Mouse (Mus musculus) testis, postnatal 10 days (tissue): ENCODE data around the gene Dlgap1.

Experiments
- DNase-seq: peaks from one replicate; pipeline ENCODE4 v3.0.0; 2021; ENCODE audit warnings: low spot score

Gene Dlgap1

DNA sequence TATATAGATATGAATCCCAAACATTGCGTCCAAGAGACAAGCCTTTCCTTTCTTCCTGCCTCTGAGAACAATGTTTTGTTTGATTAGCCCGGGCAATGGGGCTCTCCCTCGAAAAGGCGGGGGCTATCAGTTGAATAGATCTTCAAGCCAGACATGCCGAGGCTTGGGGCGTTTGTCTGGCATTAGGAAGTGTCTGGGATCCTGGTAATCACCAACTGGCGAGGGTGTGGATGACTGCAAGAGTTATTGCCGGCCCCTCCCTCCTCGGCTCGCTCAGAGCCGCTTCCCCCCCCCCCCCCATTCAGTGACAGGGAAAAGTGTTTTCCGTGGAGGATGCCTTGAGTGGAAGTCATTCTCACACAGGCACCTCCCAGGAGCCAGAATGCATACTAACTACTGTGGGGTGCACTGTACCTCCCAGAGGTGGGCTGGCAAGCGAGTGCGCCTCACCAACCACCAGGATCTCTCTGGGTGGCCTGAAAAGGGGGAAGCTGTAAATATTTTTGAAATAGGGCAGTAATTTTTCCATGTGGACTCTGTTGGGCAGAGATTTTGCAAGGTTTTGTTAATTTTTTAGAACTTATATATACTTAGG is 786.9 kb downstream of the Dlgap1 start:
- DNase-seq: no peak

DNA sequence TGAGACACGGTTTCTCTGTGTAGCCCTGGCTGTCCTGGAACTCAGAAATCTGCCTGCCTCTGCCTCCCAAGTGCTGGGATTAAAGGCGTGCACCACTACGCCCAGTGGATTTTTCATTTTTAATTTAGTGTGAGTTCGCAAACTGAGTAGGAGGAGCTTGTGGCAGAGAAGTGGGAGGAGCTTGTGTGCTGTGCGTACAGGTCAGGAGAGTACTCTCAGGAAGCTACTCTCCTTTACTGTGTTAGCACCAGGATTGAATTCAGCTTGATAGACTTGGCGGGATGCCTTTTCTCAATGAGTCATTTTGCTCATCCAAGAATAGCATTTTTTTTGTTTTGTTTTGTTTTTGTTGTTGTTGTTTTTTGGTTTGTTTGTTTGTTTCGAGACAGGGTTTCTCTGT is 793.1 kb downstream of the Dlgap1 start:
- no peak for DNase-seq

- no peak for DNase-seq
These were observed 793.8 kb downstream of the Dlgap1 start for GRCm38 (mm10) chr17:70762634-70763033.

DNA sequence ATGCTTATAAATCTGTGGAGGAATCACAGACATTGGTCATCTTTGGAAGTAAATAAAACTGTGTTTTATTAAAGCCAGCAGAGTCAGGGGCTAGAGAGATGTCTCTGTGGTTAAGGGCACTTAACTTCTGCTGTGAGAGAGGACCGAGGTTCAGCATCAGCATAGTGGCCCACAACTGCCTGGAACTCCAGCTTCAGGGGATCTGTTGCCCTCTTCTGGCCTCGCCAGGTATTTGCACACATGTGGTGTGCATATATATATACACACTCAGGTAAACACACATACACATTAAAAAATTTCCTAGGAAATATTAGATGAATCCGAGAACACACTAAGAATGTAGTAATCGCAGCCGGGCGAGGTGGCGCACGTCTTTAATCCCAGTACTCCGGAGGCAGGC is 796.5 kb downstream of the Dlgap1 start:
- no peak for DNase-seq

DNA sequence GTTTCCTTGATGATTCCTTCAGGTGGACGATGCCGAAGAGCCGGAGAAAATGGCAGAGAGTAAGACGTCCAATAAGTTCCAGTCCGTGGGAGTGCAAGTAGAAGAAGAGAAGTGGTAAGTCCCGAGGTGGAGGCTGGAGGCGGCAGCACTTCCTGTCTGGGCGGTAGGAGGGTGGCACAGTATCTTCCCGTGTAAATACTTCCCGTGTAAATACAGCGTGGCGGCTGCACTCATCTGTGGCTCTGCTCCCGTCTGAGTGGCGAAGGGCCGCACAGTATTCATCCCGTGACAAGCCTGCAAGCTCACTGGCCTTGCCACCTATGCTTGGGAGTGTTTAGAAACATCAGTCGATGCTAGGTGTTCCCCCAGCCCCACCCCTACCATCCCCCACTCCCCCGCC is 797.1 kb downstream of the Dlgap1 start:
- DNase-seq: no peak

- DNase-seq: no peak
These were observed 803.4 kb downstream of the Dlgap1 start for GRCm38 (mm10) chr17:70772120-70772899.

DNA sequence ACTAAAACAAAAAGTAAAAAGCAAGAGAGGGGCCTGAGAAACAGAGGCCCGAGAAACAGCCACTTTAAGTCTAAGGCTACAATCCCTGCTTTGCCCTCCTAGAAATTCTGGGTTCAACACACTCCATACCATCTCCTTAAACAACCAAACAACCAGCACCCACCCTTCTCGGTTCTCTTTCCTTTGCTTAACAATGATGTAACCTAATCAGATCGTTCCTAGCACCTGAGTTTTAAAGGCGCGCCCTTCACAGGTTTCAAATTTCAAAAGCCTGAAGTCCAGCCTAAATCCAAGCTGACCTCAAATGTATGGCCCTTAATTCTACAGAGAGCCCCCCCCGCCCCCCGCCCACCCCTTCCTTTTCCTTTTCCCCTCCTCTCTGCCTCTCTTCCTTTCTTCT is 810.9 kb downstream of the Dlgap1 start:
- DNase-seq: no peak

DNA sequence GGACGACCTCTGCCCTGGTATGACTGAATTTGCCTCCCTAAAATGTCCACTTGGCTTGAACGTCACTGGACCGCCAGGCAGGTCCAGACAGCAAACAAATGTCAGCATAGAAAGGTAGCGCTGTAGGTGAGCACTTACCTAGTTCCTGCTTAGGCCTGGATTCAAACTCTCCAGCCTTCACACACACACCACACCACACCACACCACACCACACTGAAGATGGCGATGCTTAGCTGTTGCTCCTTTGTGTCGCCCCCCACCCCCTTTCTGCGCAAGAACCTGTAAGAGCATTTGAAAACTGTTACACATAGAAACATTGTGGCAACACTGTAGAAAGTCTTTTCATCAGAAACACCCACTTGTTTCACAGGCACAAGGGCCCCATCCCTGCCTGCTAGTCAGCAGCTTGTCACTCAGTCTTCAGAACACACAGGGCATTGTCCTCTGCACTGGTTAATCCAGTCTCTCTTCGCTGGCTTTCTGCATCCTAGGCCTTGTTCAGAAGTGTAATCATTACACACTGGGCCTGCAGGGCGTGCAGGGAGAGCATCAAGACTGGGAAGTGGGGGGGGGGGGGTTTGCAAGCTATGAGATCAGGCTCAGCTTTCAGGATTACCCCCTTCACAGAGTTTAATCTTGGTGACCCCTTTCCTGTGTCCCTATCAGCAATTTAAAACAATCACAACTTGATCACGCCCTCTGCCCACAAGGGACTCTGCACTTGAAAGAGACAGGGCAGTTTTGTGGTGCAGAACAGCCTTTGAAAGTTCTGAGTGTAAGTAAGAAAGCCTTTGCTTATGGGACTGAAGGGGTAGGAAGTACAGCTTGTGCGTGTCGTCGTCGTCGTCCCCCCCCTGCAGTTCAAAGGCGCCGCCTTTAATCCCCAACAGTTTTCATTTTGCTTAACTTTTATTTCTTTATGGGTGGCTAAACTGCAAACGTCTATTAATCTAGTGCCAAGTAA is 812.1 kb downstream of the Dlgap1 start:
- DNase-seq: no peak

GRCm38 (mm10) chr17:70783273-70783672 is 814.4 kb downstream of the Dlgap1 start:
- no peak for DNase-seq

- no peak for DNase-seq
These were observed 818.5 kb downstream of the Dlgap1 start for GRCm38 (mm10) chr17:70787366-70787765.

- no peak for DNase-seq
These were observed 821.9 kb downstream of the Dlgap1 start for GRCm38 (mm10) chr17:70790801-70791200.

DNA sequence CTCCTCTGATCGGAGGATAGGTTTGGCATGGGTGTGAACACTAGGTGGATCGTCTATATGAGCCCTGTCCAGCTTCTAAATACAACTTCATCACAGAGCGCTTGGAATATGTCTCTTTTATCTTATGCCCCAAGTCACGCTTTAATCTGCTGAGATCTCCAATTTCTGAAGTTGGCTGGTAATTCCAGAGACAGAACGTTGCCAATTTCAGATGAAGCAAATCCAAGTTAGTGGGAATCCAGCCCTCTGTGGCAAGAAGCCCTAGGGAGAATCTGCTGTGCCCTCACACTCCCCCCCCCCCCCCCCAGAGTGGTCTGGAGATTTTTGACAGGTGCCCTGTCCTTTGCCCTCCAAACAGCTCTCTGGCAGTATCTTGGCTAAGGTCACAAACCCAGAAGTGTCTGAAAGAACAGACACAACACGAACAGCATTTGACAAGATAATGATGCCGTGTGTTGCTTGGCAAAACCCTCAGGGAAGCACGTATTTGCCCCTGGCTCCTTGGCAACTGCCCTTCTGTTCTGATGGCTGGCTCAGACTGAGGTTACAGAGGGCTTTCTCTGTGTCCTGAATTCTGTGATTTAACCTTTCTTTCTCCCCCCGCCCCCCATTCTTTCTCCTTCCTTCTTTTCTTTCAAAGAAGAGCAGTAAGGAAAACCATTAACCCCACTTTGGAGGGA is 822.9 kb downstream of the Dlgap1 start:
- no peak for DNase-seq

GRCm38 (mm10) chr17:70794291-70794690 is 825.4 kb downstream of the Dlgap1 start:
- no peak for DNase-seq

- no peak for DNase-seq
These were observed 825.8 kb downstream of the Dlgap1 start for GRCm38 (mm10) chr17:70794722-70795121.

- DNase-seq: no peak
These were observed 826.3 kb downstream of the Dlgap1 start for GRCm38 (mm10) chr17:70795196-70795595.

- no peak for DNase-seq
These were observed 828.3 kb downstream of the Dlgap1 start for GRCm38 (mm10) chr17:70796940-70797772.

GRCm38 (mm10) chr17:70797773-70798045 is 828.8 kb downstream of the Dlgap1 start:
- no peak for DNase-seq

GRCm38 (mm10) chr17:70799266-70799665 is 830.4 kb downstream of the Dlgap1 start:
- DNase-seq: no peak

- no peak for DNase-seq
These were observed 833.1 kb downstream of the Dlgap1 start for GRCm38 (mm10) chr17:70802022-70802421.

DNA sequence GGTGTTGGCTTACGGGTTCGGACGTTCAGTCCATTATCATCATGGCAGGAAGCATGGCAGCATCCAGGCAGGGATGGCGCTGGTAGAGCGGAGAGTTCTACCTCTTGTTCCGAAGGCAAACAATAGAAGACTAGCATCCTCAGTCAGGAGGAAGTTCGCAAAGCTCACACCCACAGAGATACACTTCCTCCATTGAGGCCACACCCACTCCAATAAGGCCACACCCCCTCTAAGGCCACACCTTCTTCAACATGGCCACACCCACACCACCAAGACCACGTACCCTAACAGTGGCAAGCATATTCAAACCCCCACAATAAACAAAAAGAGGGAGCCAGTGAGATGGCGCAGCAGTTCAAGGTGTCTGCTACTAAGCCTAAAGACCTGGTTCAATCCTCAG is 837.0 kb downstream of the Dlgap1 start:
- DNase-seq: no peak

DNA sequence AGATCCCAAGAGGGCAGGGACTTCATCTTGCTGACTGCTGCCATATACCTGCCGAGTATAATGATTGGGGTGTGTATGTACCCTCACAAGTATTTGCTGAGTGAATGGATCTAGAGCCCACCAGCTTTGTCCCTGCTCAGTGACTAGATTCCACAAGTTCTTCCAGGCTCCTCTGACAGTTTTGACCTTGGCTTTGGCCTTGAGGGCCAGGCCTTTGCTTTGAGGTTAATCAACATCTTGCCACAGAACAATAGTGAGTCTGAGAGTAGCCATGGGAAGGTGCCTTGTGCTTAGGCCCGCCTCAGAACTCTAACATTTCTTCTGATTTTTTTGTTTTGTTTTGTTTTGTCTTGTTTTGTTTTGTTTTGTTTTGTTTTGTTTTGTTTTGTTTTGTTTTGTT is 837.7 kb downstream of the Dlgap1 start:
- no peak for DNase-seq
